Comparison of ENCODE assay signal across 9 mouse cellular contexts in genomic region chr6:34277665-34278064, GRCm38 (mm10). TPM values are rescaled to one million over a fixed set of nuclear protein-coding genes. Genes with fewer than 3 reads are reported as not detected.
A peak's percentile ranks its signal among the peaks of the same experiment; 100 is the strongest.
DNase-seq lines count a peak whose midpoint lies in the region; ATAC-seq and TF ChIP-seq lines count a peak whose summit lies in the region.
"Had no signal": no experiment of that assay in that cellular context is flagged by ENCODE, and none has a peak within 500 bp of the region (broad histone marks: within the 10 kb centered on the region; RNA-seq: fewer than 3 reads in every experiment).

No protein-coding gene starts in this region.

- no peaks in the 10 kb centered on the region for H3K36me3 ChIP-seq in heart, embryonic 10.5 days
- no peaks in the 10 kb centered on the region for H3K36me3 ChIP-seq in forebrain, postnatal 0 days (ENCODE audit: insufficient read depth)
- H3K36me3 ChIP-seq in testis, adult 2 months (ENCODE audit: control insufficient read depth, insufficient read depth, low read length) = no peaks in the 10 kb centered on the region
- H3K36me3 ChIP-seq: midbrain, embryonic 12.5 days had no signal

- no peaks in the 10 kb centered on the region for H3K4me1 ChIP-seq in heart, embryonic 10.5 days
- no peaks in the 10 kb centered on the region for H3K4me1 ChIP-seq in forebrain, postnatal 0 days (ENCODE audit: insufficient read depth)
- H3K4me1 ChIP-seq in testis, adult 2 months (ENCODE audit: control insufficient read depth, insufficient read depth, low read length) = no peaks in the 10 kb centered on the region
- H3K4me1 ChIP-seq: midbrain, embryonic 12.5 days had no signal

- DNase-seq in heart, adult 8-10 months (ENCODE audit: low spot score) = peak; percentile 70
- no peak for DNase-seq in heart, embryonic 10.5 days (ENCODE audit: low spot score)
- peak; percentile 58 for DNase-seq in CD4-positive helper T cell, adult 2 months (ENCODE audit: low read depth, low spot score)
- peak; percentile 22 to 59 for DNase-seq in adrenal gland, postnatal 36 days
- DNase-seq in forebrain, postnatal 0 days = peak; percentile 87
- peak; percentile 63 for DNase-seq in kidney, postnatal 10 days
- peak; percentile 81 for DNase-seq in lung, postnatal 10 days

- ATAC-seq in forebrain, postnatal 0 days = peak; percentile 43

- TF ChIP-seq CTCF in forebrain, postnatal 0 days (IDR thresholded peaks at IDR 0.05; ENCODE audit: low read depth) = peak; percentile 87
- peak; percentile 17; the same call in 1 of the 2 replicates for TF ChIP-seq CTCF in testis, adult 2 months (IDR thresholded peaks at IDR 0.05; ENCODE audit: control insufficient read depth, insufficient read depth, insufficient replicate concordance, low read depth, low read length)

- H3K4me2 ChIP-seq in forebrain, postnatal 0 days (ENCODE audit: low read depth) = no peak overlapping the region
- H3K4me2 ChIP-seq: midbrain, embryonic 12.5 days had no signal

- TF ChIP-seq POLR2A in testis, adult 2 months (IDR thresholded peaks at IDR 0.05; ENCODE audit: control insufficient read depth, low read depth, low read length) = no peak

- 0 out of 2 replicates have a peak, but pooled peaks cover 3% of the 10 kb centered on the region for H3K27me3 ChIP-seq in heart, embryonic 10.5 days (ENCODE audit: insufficient read depth, poor library complexity, severe bottlenecking)
- H3K27me3 ChIP-seq in forebrain, postnatal 0 days (ENCODE audit: insufficient read depth, low read length) = no peaks in the 10 kb centered on the region
- H3K27me3 ChIP-seq in testis, adult 2 months (ENCODE audit: control insufficient read depth, insufficient read depth, low read length) = no peaks in the 10 kb centered on the region
- H3K27me3 ChIP-seq: midbrain, embryonic 12.5 days had no signal

- no peak overlapping the region for H3K4me3 ChIP-seq in heart, embryonic 10.5 days
- no peak overlapping the region for H3K4me3 ChIP-seq in forebrain, postnatal 0 days (ENCODE audit: low read depth, low read length)
- H3K4me3 ChIP-seq in testis, adult 2 months (ENCODE audit: control insufficient read depth, low read depth, low read length) = no peak overlapping the region
- H3K4me3 ChIP-seq: midbrain, embryonic 12.5 days had no signal

- H3K9ac ChIP-seq in forebrain, postnatal 0 days = no peak overlapping the region
- H3K9ac ChIP-seq: midbrain, embryonic 12.5 days had no signal

- H3K9me3 ChIP-seq in heart, embryonic 10.5 days = no peaks in the 10 kb centered on the region
- no peaks in the 10 kb centered on the region for H3K9me3 ChIP-seq in forebrain, postnatal 0 days (ENCODE audit: low read length)
- H3K9me3 ChIP-seq: midbrain, embryonic 12.5 days had no signal

- 21% methylated on average over 9 of the region's 9 CpGs for WGBS in heart, embryonic 10.5 days
- WGBS in forebrain, postnatal 0 days = 22% methylated on average over 9 of the region's 9 CpGs

- no peak overlapping the region for H3K27ac ChIP-seq in heart, embryonic 10.5 days
- no peak overlapping the region for H3K27ac ChIP-seq in forebrain, postnatal 0 days (ENCODE audit: low read depth, low read length)
- no peak overlapping the region for H3K27ac ChIP-seq in testis, adult 2 months (ENCODE audit: control insufficient read depth, insufficient read depth, low read depth, low read length)
- H3K27ac ChIP-seq: midbrain, embryonic 12.5 days had no signal

RNA-seq across cellular contexts. Expression of gene Akr1b3, which starts 39.6 kb away (rescaled TPM):
- total RNA-seq in heart, adult 8-10 months (2022) = 100 to 1,000 TPM; 272 to 373 (median 320) TPM
- polyA plus RNA-seq in heart, embryonic 10.5 days (2016; fragmentation: Nextera tagmentation; extraction: Ambion mirVana) = 232 and 247 TPM in 2 replicates
- total RNA-seq in adrenal gland, postnatal 36 days (2021) = 100 to 1,000 TPM; 324 to 405 TPM
- 78.5 and 88.6 TPM in 2 replicates for total RNA-seq in forebrain, postnatal 0 days (2014; rRNA removed)
- polyA plus RNA-seq in forebrain, postnatal 0 days (2015; fragmentation: Nextera tagmentation; extraction: Ambion mirVana) = 98.3 and 117 TPM in 2 replicates
- polyA plus RNA-seq in testis, adult 2 months (2012; rRNA removed) = 233 and 258 TPM in 2 replicates
